Mouse (Mus musculus): ENCODE data around the gene Wiz. TPM values are rescaled to one million over a fixed set of nuclear protein-coding genes. Genes with fewer than 3 reads are reported as not detected.

The Wiz gene
- polyA plus RNA-seq, 1 experiment from 2014 or later, result 41.4 TPM

DNA sequence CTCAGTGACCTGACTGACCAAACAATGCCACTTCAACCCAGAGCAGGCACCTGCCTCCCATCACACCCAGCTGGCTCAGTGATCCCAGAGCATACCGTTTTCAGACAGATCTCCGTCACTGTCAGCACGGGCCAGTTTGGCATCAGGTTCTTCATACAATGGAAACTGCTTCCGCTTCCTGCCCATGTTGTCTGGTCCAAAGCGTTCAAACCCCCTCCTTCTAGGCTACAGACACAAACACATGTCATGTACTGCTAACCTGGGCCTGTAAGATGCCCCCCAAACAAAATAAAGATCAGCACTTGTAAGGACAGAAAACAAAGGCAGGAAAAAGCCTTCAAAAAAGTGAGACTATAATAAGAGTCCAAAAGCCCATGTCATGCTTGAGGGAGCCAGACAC is 73.7 kb downstream of the Wiz start:
- no peaks in the 10 kb centered on the region for H3K27me3 ChIP-seq (ENCODE audit: control insufficient read depth, insufficient read depth, low read depth, low read length)
- H3K27ac ChIP-seq (ENCODE audit: low read length), result no peak overlapping the region
- no peak overlapping the region for H3K9ac ChIP-seq (ENCODE audit: low read depth, low read length)
- peaks cover 12% of the 10 kb centered on the region; the same call in 1 of the 2 replicates for H3K4me1 ChIP-seq (ENCODE audit: control insufficient read depth, insufficient read depth, low read length)
- H3K4me3 ChIP-seq (ENCODE audit: low read depth, low read length), result no peak overlapping the region
- WGBS, result 97% methylated on average over 5 of the region's 5 CpGs
- no peak for ATAC-seq
- H3K4me2 ChIP-seq (ENCODE audit: low read length), result no peak overlapping the region
- peaks cover 49% of the 10 kb centered on the region for H3K36me3 ChIP-seq (ENCODE audit: control insufficient read depth, insufficient read depth, low read length)
- no peaks in the 10 kb centered on the region for H3K9me3 ChIP-seq (replicated peaks; ENCODE audit: control insufficient read depth, low read length, poor library complexity, severe bottlenecking)

DNA sequence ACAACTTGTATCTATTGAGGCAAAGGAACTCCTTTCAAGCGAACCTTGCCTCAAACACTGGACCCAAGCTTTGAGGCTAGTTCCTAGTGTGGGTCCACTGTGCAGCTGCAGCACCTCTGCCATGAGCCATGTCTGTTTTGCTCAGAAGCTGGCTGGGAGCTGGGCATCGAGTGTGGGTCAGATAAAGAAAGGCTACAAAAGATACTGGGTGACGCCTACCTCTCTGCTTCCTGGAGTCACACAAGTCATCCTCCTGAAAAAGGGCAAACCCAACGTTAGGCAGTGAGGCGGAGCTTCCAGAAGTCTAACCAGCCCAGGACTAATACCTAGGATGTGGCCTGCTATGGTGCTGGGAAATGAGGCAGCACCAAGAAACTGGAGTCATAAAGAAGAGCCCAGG is 75.3 kb downstream of the Wiz start:
- no peaks in the 10 kb centered on the region for H3K9me3 ChIP-seq (replicated peaks; ENCODE audit: control insufficient read depth, low read length, poor library complexity, severe bottlenecking)
- H3K4me2 ChIP-seq (ENCODE audit: low read length), result no peak overlapping the region
- no peak overlapping the region for H3K4me3 ChIP-seq (ENCODE audit: low read depth, low read length)
- WGBS, result 80% methylated on average over 5 of the region's 5 CpGs
- H3K4me1 ChIP-seq (ENCODE audit: control insufficient read depth, insufficient read depth, low read length), result peaks cover 4% of the 10 kb centered on the region; the same call in 1 of the 2 replicates
- no peak overlapping the region for H3K9ac ChIP-seq (ENCODE audit: low read depth, low read length)
- no peak for ATAC-seq
- H3K27ac ChIP-seq (ENCODE audit: low read length), result no peak overlapping the region
- no peaks in the 10 kb centered on the region for H3K27me3 ChIP-seq (ENCODE audit: control insufficient read depth, insufficient read depth, low read depth, low read length)
- peaks cover 65% of the 10 kb centered on the region for H3K36me3 ChIP-seq (ENCODE audit: control insufficient read depth, insufficient read depth, low read length)

DNA sequence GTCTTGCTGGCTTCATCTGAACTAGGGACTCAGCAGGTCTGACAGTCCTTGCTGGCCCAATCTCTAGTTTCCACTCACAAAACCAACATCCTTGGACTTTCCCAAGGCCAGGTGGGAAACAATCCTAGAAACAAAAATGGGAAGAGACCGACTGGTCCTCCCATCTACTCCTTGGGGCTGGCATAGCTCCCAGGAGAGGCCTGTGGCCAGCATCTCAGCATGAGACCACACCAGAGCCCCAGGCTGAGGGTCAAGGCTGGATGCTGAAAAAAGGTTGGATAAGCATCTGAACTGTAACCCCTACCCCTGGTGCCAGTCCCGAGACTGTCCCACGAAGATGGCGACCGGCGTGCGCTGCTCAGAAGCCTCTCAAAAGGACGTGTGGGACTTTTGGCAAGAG is 76.4 kb downstream of the Wiz start:
- Histone ChIP-seq H3K27me3 (ENCODE audit: control insufficient read depth, insufficient read depth, low read depth, low read length) (no peaks in the 10 kb centered on the region), H3K27ac (ENCODE audit: low read length) (no peak overlapping the region), H3K36me3 (ENCODE audit: control insufficient read depth, insufficient read depth, low read length) (peaks cover 68% of the 10 kb centered on the region), H3K4me3 (ENCODE audit: low read depth, low read length) (no peak overlapping the region), H3K9me3 (replicated peaks; ENCODE audit: control insufficient read depth, low read length, poor library complexity, severe bottlenecking) (no peaks in the 10 kb centered on the region), H3K4me2 (ENCODE audit: low read length) (no peak overlapping the region), H3K4me1 (ENCODE audit: control insufficient read depth, insufficient read depth, low read length) (no peaks in the 10 kb centered on the region), H3K9ac (ENCODE audit: low read depth, low read length) (no peak overlapping the region)
- ATAC-seq, result no peak
- WGBS, result 97% methylated on average over 8 of the region's 8 CpGs

DNA sequence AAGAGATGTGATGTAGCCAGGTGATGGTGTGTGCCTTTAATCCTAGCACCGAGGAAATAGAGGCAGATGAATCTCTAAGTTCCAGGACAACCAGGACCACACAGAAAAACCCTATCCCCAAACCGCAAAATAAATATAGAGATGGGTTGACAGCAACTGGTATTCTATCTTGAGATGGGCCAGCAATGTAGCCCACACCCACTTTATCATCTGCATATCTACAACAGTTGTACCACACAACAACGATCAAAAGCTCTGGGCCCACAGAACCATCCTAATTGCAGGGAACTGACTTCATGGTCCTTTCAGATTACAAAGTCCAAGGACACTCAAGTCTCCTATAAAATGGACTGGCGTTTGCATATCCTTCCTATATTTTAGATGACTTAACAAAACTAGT is 81.3 kb downstream of the Wiz start:
- Histone ChIP-seq H3K27ac (ENCODE audit: low read length) (no peak overlapping the region), H3K4me1 (ENCODE audit: control insufficient read depth, insufficient read depth, low read length) (no peaks in the 10 kb centered on the region), H3K9ac (ENCODE audit: low read depth, low read length) (no peak overlapping the region), H3K36me3 (ENCODE audit: control insufficient read depth, insufficient read depth, low read length) (peaks cover 73% of the 10 kb centered on the region), H3K4me2 (ENCODE audit: low read length) (no peak overlapping the region), H3K27me3 (ENCODE audit: control insufficient read depth, insufficient read depth, low read depth, low read length) (no peaks in the 10 kb centered on the region), H3K4me3 (ENCODE audit: low read depth, low read length) (no peak overlapping the region), H3K9me3 (replicated peaks; ENCODE audit: control insufficient read depth, low read length, poor library complexity, severe bottlenecking) (no peaks in the 10 kb centered on the region)
- 93% methylated on average over 4 of the region's 4 CpGs for WGBS
- ATAC-seq, result no peak

Small RNA genes within 50 kb of the gene (microRNA-seq; reads per million reads assigned to microRNA genes)
- gene Gm22201, result not detected

Other genes starting within 250 kb of the Wiz start
- 6.9 TPM in 2 replicates for gene Notch3, start 222.6 kb downstream of the Wiz start, polyA plus RNA-seq (2015; fragmentation: Nextera tagmentation; extraction: Ambion mirVana)
- 0.09 and 0.24 TPM in 2 replicates for gene Ephx3, start 199.9 kb downstream of the Wiz start, polyA plus RNA-seq (2015; fragmentation: Nextera tagmentation; extraction: Ambion mirVana)
- gene Brd4, start 104.7 kb downstream of the Wiz start, polyA plus RNA-seq (2015; fragmentation: Nextera tagmentation; extraction: Ambion mirVana), result 84.3 and 84.6 TPM in 2 replicates
- gene Akap8, start 68.2 kb downstream of the Wiz start, polyA plus RNA-seq (2015; fragmentation: Nextera tagmentation; extraction: Ambion mirVana), result 101 and 109 TPM in 2 replicates
- 160 and 166 TPM in 2 replicates for gene Akap8l, start 38.8 kb downstream of the Wiz start, polyA plus RNA-seq (2015; fragmentation: Nextera tagmentation; extraction: Ambion mirVana)
- 0.55 and 1.0 TPM in 2 replicates for gene Rasal3, start 14.1 kb upstream of the Wiz start, polyA plus RNA-seq (2015; fragmentation: Nextera tagmentation; extraction: Ambion mirVana)
- not detected in 2 replicates for gene Pglyrp2, start 34.7 kb upstream of the Wiz start, polyA plus RNA-seq (2015; fragmentation: Nextera tagmentation; extraction: Ambion mirVana)
- 1.2 and 1.3 TPM in 2 replicates for gene Cyp4f39, start 63.3 kb upstream of the Wiz start, polyA plus RNA-seq (2015; fragmentation: Nextera tagmentation; extraction: Ambion mirVana)
- gene Cyp4f17, start 116.6 kb upstream of the Wiz start, polyA plus RNA-seq (2015; fragmentation: Nextera tagmentation; extraction: Ambion mirVana), result 12.4 and 15.7 TPM in 2 replicates
- 12.9 and 15.9 TPM in 2 replicates for gene Cyp4f16, start 147.1 kb upstream of the Wiz start, polyA plus RNA-seq (2015; fragmentation: Nextera tagmentation; extraction: Ambion mirVana)
- gene Cyp4f37, start 231.9 kb upstream of the Wiz start, polyA plus RNA-seq (2015; fragmentation: Nextera tagmentation; extraction: Ambion mirVana), result not detected in 2 replicates

All from midbrain, embryonic 16.5 days (tissue).